Comparison of ENCODE assay signal across 11 mouse cellular contexts in genomic region chr12:79052073-79052472, GRCm38 (mm10).
"Had no signal": no experiment of that assay in that cellular context is flagged by ENCODE, and none has a peak within 500 bp of the region (broad histone marks: within the 10 kb centered on the region; RNA-seq: fewer than 3 reads in every experiment).

No protein-coding gene starts in this region.

- H3K36me3 ChIP-seq: liver, embryonic 15.5 days had no signal

- H3K4me2 ChIP-seq: liver, embryonic 11.5 days; liver, embryonic 15.5 days; midbrain, embryonic 13.5 days had no signal

- ATAC-seq: intestine, postnatal 0 days; lung, postnatal 0 days; midbrain, embryonic 13.5 days had no signal

- H3K27ac ChIP-seq: left cerebral cortex, adult 2 months; limb, embryonic 10.5 days; liver, embryonic 15.5 days; midbrain, embryonic 13.5 days had no signal

- DNase-seq: lung, adult 2 months; lung, postnatal 36 days; right cerebral cortex, postnatal 14 days; thymus, postnatal 36 days had no signal

- H3K4me1 ChIP-seq: limb, embryonic 10.5 days; midbrain, embryonic 13.5 days had no signal

- H3K9ac ChIP-seq: liver, embryonic 15.5 days; midbrain, embryonic 13.5 days had no signal

- H3K4me3 ChIP-seq: left cerebral cortex, adult 2 months; limb, embryonic 10.5 days; liver, embryonic 15.5 days; midbrain, embryonic 13.5 days had no signal

- H3K27me3 ChIP-seq: liver, embryonic 15.5 days; midbrain, embryonic 13.5 days had no signal

- H3K9me3 ChIP-seq: limb, embryonic 10.5 days; liver, embryonic 15.5 days; midbrain, embryonic 13.5 days had no signal
